Mouse (Mus musculus) stomach, embryonic 16.5 days (tissue): Measurements from ENCODE around the gene Slc5a10. TPM values are rescaled to one million over a fixed set of nuclear protein-coding genes. Genes with fewer than 3 reads are reported as not detected.

Experiments
- ATAC-seq: fragments of 200-750 bp; cut with Nextera tagmentation; 2 replicates; pipeline ENCODE4 v1.8.0; 2017; ENCODE audit warnings: moderate number of reproducible peaks, moderate TSS enrichment; ENCODE audit not compliant: insufficient read depth, low FRiP score
- H3K27ac ChIP-seq: fragments of 300-500 bp; sonication (generic); 2 replicates; pipeline ENCODE4 v1.5.1; 2014; ENCODE audit warnings: low read length
- H3K27me3 ChIP-seq: fragments of 300-500 bp; sonication (generic); 2 replicates; pipeline ENCODE4 v1.6.1; 2014; ENCODE audit warnings: low read length, control low read depth, mixed read lengths; ENCODE audit not compliant: control insufficient read depth, insufficient read depth
- H3K36me3 ChIP-seq: fragments of 300-500 bp; sonication (generic); 2 replicates; pipeline ENCODE4 v1.6.1; 2014; ENCODE audit warnings: low read length; ENCODE audit not compliant: control insufficient read depth, insufficient read depth
- H3K4me1 ChIP-seq: fragments of 300-500 bp; sonication (generic); 2 replicates; pipeline ENCODE4 v1.6.1; 2014; ENCODE audit warnings: low read length, control low read depth, mixed read lengths; ENCODE audit not compliant: control insufficient read depth, insufficient read depth
- H3K4me2 ChIP-seq: fragments of 300-500 bp; sonication (generic); 2 replicates; pipeline ENCODE4 v1.6.1; 2014; ENCODE audit warnings: low read depth, low read length, mixed read lengths
- H3K4me3 ChIP-seq: fragments of 300-500 bp; sonication (generic); replicated peaks from 2 replicates; pipeline ENCODE4 v1.5.1; 2014; ENCODE audit warnings: mild to moderate bottlenecking, low read length
- H3K9ac ChIP-seq: fragments of 300-500 bp; sonication (generic); 2 replicates; pipeline ENCODE4 v1.6.1; 2014; ENCODE audit warnings: low read length
- H3K9me3 ChIP-seq: fragments of 300-500 bp; sonication (generic); replicated peaks from 2 replicates; pipeline ENCODE4 v1.6.1; 2016; ENCODE audit warnings: low read length, control low read depth; ENCODE audit not compliant: control insufficient read depth
- whole genome bisulfite sequencing: fragments of 180-500 bp; shearing (Covaris S2); extraction: QIAGEN DNeasy Blood & Tissue Kit; methylation state at CpG from one replicate; pipeline ENCODE4 v1.1.7; 2014; 5-methylcytosine and 5-hydroxymethylcytosine counted together
- polyA plus RNA-seq: library from polyadenylated mRNA; unstranded; fragments of >200 nt; fragmentation: Nextera tagmentation; extraction: Ambion mirVana; gene quantifications from 2 replicates; pipeline ENCODE4 v1.2.1, GENCODE M21; 2015

The Slc5a10 gene
- polyA plus RNA-seq, 1 experiment from 2014 or later: not detected

DNA sequence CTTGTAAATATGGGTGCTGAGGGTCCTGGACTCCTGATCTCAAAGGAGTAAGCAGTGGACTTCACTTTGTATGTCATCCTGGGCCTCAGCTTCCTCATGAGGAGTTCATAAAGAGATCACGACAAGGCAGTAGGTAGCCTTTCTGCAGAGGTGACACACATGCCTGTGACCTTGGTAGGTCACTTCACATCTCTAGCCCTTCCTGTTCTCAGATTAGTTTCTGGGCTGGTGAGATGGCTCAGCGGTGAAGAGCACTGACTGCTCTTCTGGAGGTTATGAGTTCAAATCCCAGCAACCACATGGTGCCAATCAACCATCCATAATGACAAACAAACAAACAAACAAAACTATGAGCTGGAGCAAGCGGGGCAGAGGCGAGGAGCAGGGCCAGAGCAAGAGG lies 42.9 kb downstream of the Slc5a10 start:
- no peaks in the 10 kb centered on the region for H3K36me3 ChIP-seq
- H3K9ac ChIP-seq: no peak overlapping the region
- WGBS: 81% methylated on average over 4 of the region's 4 CpGs
- no peaks in the 10 kb centered on the region for H3K9me3 ChIP-seq
- 0 out of 2 replicates have a peak, but pooled peaks cover under 1% of the 10 kb centered on the region for H3K27me3 ChIP-seq
- no peak overlapping the region for H3K4me2 ChIP-seq
- peaks cover 13% of the 10 kb centered on the region for H3K4me1 ChIP-seq
- H3K27ac ChIP-seq: no peak overlapping the region
- H3K4me3 ChIP-seq: no peak overlapping the region
- no peak for ATAC-seq

DNA sequence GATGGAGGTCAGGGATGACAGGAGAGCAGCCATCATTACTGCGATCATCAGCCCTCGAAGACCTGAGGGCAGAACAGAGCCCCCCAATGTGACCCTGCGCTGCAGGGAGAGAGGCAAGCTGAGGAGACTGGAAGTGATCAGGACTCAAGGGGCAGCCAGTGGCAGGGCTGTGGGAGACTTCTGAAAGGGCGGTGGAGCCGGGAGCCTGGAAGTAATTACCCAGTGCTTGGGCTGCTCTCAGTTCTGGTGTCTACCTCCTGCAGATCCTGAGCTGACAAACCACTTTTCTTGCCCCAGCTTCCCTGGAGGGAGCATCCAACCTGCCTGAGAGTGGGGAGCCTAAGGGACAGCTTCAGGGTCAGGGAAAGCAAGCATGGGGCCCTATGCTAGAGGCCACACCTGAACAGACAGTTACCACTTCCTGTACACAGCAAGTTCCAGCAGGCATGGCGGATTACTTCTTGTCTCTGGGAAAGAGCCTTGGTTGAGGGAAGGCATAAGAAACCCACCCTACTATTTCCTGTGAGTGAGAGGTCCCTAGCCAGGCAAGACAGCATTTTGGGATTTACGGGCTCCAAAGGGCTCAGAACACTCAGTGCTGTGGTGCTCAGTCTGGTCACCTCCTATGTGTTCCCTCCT lies 44.3 kb downstream of the Slc5a10 start:
- Histone ChIP-seq H3K27ac (no peak overlapping the region), H3K4me1 (peaks cover 13% of the 10 kb centered on the region), H3K36me3 (no peaks in the 10 kb centered on the region), H3K9me3 (no peaks in the 10 kb centered on the region), H3K9ac (no peak overlapping the region), H3K4me3 (no peak overlapping the region), H3K4me2 (no peak overlapping the region), H3K27me3 (no peaks in the 10 kb centered on the region)
- no peak for ATAC-seq
- WGBS: 76% methylated on average over 7 of the region's 7 CpGs

DNA sequence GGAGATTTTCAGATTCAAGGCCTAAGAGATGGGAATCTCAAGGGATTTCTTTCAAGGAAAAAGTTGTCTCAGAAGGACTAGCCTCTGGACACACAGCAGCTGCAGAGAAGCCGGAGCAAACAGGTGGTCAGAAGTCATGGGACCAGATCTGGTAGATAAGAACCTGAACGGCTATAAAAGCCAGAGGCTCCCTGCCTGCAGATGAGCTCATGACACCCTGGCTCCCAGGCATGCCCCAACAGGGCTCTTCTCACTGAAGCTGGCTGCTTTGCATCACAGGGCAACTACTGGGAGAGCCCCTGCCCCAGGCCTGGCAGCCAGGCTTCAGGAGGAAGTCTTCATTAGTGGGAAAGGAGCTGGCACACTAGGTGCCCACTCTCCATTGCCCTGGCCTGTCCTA lies 45.3 kb downstream of the Slc5a10 start:
- no peak overlapping the region for H3K4me3 ChIP-seq
- peak overlapping the region; percentile 46; the same call in 1 of the 2 replicates for H3K27ac ChIP-seq
- no peaks in the 10 kb centered on the region for H3K27me3 ChIP-seq
- no peaks in the 10 kb centered on the region for H3K36me3 ChIP-seq
- 30% methylated on average over 2 of the region's 2 CpGs for WGBS
- no peak for ATAC-seq
- H3K4me1 ChIP-seq: peaks cover 13% of the 10 kb centered on the region
- H3K9me3 ChIP-seq: no peaks in the 10 kb centered on the region
- 0 out of 2 replicates have a peak overlapping the region, but pooled peaks have one; percentile 44 for H3K9ac ChIP-seq
- H3K4me2 ChIP-seq: no peak overlapping the region

DNA sequence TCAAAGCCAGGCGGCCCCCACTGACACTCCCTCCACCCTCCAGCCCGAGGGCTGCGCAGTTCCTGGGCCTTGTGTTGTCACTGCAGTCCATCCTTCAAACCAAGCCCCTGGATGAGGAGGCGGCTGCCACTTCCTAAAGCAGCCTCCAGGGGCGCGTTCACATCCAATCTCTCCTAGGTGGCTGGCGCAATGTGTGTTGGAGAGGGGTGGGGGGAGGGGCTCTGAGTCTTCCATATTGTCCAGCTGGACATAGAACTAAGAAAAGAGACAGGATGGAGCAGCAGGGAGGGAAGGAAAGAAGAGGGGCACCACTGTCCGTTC lies 45.8 kb downstream of the Slc5a10 start:
- 9% methylated on average over 8 of the region's 8 CpGs for WGBS
- peak; percentile 20; the same call in 1 of the 2 replicates for ATAC-seq
- H3K4me1 ChIP-seq: peaks cover 13% of the 10 kb centered on the region
- H3K9me3 ChIP-seq: no peaks in the 10 kb centered on the region
- no peaks in the 10 kb centered on the region for H3K36me3 ChIP-seq
- H3K4me3 ChIP-seq: no peak overlapping the region
- H3K27me3 ChIP-seq: no peaks in the 10 kb centered on the region
- H3K27ac ChIP-seq: no peak overlapping the region
- H3K9ac ChIP-seq: no peak overlapping the region
- no peak overlapping the region for H3K4me2 ChIP-seq

DNA sequence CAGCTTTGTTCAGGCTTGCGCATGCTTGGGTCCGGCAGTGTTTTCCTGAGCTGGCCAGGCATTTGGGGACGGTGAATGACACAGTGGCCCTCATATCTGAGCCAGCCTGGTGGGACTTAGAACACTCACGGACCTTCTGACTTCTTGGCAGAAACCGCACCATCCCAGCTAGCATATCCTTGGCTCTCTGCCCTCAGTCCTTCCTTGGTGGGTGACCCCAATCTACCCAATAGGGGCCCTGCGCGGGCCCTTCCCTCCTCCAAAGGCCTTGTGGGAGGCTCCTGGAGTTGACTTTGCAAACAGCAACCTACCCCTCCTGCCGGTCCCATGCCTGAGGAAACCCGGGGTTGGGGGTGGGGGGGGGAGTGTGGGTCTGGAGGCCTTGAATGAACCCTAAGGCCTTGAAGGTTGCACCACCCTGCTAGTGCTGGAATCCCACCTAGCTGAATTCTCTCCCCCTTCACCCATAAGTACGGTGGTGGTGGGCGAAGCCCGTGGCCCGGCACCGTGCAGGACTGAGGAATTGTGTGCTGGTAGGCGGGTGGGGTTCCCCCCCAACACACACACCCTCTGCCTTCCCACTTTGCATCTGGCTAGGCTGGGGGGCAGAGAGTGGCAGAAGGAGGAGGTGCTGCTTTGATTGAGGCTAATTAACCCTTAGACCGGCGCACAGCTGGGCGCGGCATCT lies 46.3 kb downstream of the Slc5a10 start:
- ATAC-seq: peak; percentile 14; the same call in 1 of the 2 replicates
- peaks cover 13% of the 10 kb centered on the region for H3K4me1 ChIP-seq
- no peaks in the 10 kb centered on the region for H3K27me3 ChIP-seq
- WGBS: 38% methylated on average over 19 of the region's 19 CpGs
- H3K4me2 ChIP-seq: no peak overlapping the region
- no peaks in the 10 kb centered on the region for H3K9me3 ChIP-seq
- no peaks in the 10 kb centered on the region for H3K36me3 ChIP-seq
- H3K27ac ChIP-seq: no peak overlapping the region
- no peak overlapping the region for H3K9ac ChIP-seq
- no peak overlapping the region for H3K4me3 ChIP-seq

DNA sequence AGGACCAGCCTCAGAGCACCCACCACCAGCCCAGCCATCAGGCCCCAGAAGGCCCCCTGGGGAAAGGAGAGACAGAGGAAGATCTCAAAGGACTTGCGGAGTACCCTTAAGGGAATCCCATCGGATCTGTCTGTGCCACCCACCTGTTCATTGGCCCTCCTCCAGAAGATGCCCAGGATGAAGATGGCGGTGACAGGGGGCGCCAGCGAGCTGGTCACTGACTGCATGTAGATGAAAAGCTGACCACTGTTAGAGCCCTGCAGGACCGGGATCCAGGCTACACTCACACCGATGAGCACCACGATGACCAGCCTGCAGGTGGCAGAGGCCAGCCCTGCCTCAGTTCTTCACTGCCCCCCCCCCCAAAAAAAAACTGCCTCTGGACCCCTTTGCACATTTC lies 46.9 kb downstream of the Slc5a10 start:
- Histone ChIP-seq H3K9me3 (no peaks in the 10 kb centered on the region), H3K4me2 (no peak overlapping the region), H3K36me3 (no peaks in the 10 kb centered on the region), H3K27ac (no peak overlapping the region), H3K27me3 (no peaks in the 10 kb centered on the region), H3K9ac (no peak overlapping the region), H3K4me1 (peaks cover 13% of the 10 kb centered on the region), H3K4me3 (no peak overlapping the region)
- no peak for ATAC-seq
- 40% methylated on average over 8 of the region's 8 CpGs for WGBS

DNA sequence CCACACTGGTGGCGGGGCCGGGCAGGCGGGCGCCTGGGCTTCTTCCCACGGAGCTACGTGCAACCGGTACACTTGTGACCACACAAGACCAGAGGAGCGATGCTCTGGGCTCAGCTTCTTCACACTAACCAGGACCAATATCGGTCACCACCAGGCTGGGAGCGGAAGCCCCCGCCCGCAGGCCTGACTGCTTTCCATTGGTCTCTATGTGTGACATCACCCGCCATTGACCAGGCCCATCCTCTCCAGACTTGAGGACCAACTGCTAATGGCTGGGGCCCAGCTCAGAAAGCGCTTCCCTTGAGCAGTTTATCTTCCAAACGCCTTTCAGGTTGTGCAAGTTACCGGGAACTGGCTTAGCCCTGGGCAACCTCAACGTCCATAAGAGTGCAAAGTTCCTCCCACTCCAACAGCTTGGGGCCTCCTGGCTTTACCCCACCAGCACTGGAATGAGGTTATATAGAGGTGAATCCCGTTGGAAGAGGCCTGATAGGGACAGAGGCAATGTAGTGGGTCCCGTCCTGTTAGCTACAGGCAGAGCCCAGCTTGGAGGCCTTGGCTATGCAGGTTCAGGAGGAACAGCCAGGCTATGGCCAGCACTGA lies 48.7 kb downstream of the Slc5a10 start:
- no peak for ATAC-seq
- H3K36me3 ChIP-seq: no peaks in the 10 kb centered on the region
- H3K4me1 ChIP-seq: peaks cover 20% of the 10 kb centered on the region
- H3K4me3 ChIP-seq: no peak overlapping the region
- H3K27me3 ChIP-seq: no peaks in the 10 kb centered on the region
- no peak overlapping the region for H3K9ac ChIP-seq
- no peak overlapping the region for H3K27ac ChIP-seq
- no peak overlapping the region for H3K4me2 ChIP-seq
- 59% methylated on average over 19 of the region's 19 CpGs for whole genome bisulfite sequencing
- H3K9me3 ChIP-seq: no peaks in the 10 kb centered on the region

DNA sequence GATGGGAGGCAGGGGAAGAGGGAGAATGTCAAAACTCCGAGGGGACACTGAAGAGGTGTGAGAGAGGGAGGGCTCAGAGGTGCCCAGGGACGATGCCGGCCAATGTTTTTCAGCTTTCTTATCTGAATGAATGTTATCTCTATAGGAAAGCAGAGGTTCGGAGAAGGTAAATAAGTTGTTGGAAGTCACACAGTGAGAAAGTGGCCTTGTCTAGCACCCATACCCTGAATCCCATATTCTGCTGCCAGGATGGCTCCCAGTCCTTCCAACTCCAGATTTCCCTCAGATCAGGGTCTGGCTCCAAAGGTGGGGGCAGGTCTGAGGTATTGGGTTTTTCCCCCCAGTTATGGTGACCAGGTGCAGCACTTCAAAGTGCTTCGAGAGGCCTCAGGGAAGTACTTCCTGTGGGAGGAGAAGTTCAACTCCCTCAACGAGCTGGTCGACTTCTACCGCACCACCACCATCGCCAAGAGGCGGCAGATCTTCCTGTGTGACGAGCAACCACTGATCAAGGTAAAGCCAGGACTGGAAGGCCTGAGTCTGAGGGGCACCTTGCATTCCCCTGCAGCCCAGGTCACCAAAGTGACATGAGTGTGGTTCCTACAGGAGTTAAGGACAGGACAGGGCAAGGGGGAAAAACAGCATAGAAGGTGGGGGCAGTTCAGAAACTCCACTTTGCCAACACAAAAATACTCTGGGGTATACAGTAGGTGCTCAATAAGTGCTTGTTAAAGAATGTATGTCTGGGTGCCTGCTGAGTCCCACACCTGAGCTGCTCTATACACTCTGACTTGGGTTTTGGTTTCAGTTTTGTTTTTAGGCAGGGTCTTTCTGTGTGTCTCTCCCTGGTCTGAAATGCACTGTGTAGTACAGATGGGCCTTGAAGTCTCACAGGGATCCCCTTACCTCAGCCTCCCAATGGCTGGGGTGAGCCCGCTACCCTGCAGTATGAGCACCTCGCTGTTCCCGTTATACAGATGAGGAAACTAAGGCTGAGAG lies 50.8 kb downstream of the Slc5a10 start:
- peaks cover 14% of the 10 kb centered on the region for H3K4me1 ChIP-seq
- no peak overlapping the region for H3K27ac ChIP-seq
- H3K9ac ChIP-seq: no peak overlapping the region
- no peaks in the 10 kb centered on the region for H3K27me3 ChIP-seq
- no peaks in the 10 kb centered on the region for H3K36me3 ChIP-seq
- no peak for ATAC-seq
- WGBS: 59% methylated on average over 14 of the region's 14 CpGs
- no peak overlapping the region for H3K4me3 ChIP-seq
- H3K9me3 ChIP-seq: no peaks in the 10 kb centered on the region
- H3K4me2 ChIP-seq: no peak overlapping the region
